Mouse (Mus musculus) MEL (cell line): ENCODE data around the gene Apopt1. TPM values are rescaled to one million over a fixed set of nuclear protein-coding genes. Genes with fewer than 3 reads are reported as not detected.
A peak's percentile ranks its signal among the peaks of the same experiment; 100 is the strongest.

ENCODE experiments used
- DNase-seq: peaks from one replicate; pipeline ENCODE4 v3.0.0; 2011; ENCODE audit warnings: low read depth, low spot score
- H3K27ac ChIP-seq: 2 replicates; pipeline ENCODE4 v1.5.1; 2012; ENCODE audit warnings: low read depth, mild to moderate bottlenecking, control low read depth, low read length, moderate library complexity; ENCODE audit not compliant: control insufficient read depth
- H3K27me3 ChIP-seq, 2 experiments: fragments of 150-350 bp in 1 of 2; sonication (generic) in 1 of 2; 2 replicates each; pipeline ENCODE4 v1.6.1; 2012; ENCODE audit warnings: low read length in 2 of 2, mild to moderate bottlenecking in 2 of 2, improper control_type of control experiment in 1 of 2, moderate library complexity in 1 of 2; ENCODE audit not compliant: insufficient read depth in 2 of 2, control insufficient read depth in 1 of 2
- H3K36me3 ChIP-seq, 2 experiments: 2 replicates each; pipeline ENCODE4 v1.6.1; 2012 to 2014; ENCODE audit warnings: low read length in 2 of 2, improper control_type of control experiment in 1 of 2, inconsistent platforms in 1 of 2, mild to moderate bottlenecking in 1 of 2; ENCODE audit not compliant: insufficient read depth in 2 of 2, control insufficient read depth in 1 of 2
- H3K4me1 ChIP-seq, 2 experiments: fragments of 150-350 bp in 1 of 2; sonication (generic) in 1 of 2; 2 replicates each; pipeline ENCODE4 v1.6.1; 2012; ENCODE audit warnings: low read length in 2 of 2, improper control_type of control experiment in 1 of 2, mild to moderate bottlenecking in 1 of 2; ENCODE audit not compliant: insufficient read depth in 2 of 2, control insufficient read depth in 1 of 2
- H3K4me3 ChIP-seq, 2 experiments: fragments of 150-350 bp in 1 of 2; sonication (generic) in 1 of 2; 2 replicates each; pipeline ENCODE4 v1.5.1; 2012; ENCODE audit warnings: low read depth in 2 of 2, low read length in 2 of 2, mild to moderate bottlenecking in 2 of 2, moderate library complexity in 2 of 2, control low read depth in 1 of 2, improper control_type of control experiment in 1 of 2; ENCODE audit not compliant: control insufficient read depth in 1 of 2, insufficient read depth in 1 of 2
- H3K79me2 ChIP-seq: 2 replicates; pipeline ENCODE4 v1.6.1; 2012; ENCODE audit warnings: mild to moderate bottlenecking, low read length, moderate library complexity; ENCODE audit not compliant: control insufficient read depth, poor library complexity, insufficient read depth
- H3K9ac ChIP-seq: 2 replicates; pipeline ENCODE4 v1.6.1; 2012; ENCODE audit warnings: low read depth, mild to moderate bottlenecking, control low read depth, low read length, moderate library complexity; ENCODE audit not compliant: control insufficient read depth, poor library complexity, severe bottlenecking
- H3K9me3 ChIP-seq: fragments of 150-350 bp; sonication (generic); replicated peaks from 2 replicates; pipeline ENCODE4 v1.6.1; 2012; ENCODE audit warnings: mild to moderate bottlenecking, low read length, improper control_type of control experiment, moderate library complexity; ENCODE audit not compliant: insufficient read depth
- BHLHE40 ChIP-seq: IDR thresholded peaks from 2 replicates; pipeline ENCODE4 v1.6.1; 2012; ENCODE audit warnings: low read depth, mild to moderate bottlenecking, inconsistent platforms, low read length, improper control_type of control experiment, borderline replicate concordance
- CHD1 ChIP-seq: IDR thresholded peaks from 2 replicates; pipeline ENCODE4 v1.6.1; 2012; ENCODE audit warnings: low read depth, mild to moderate bottlenecking, inconsistent platforms, low read length, improper control_type of control experiment
- CTCF ChIP-seq, 3 experiments: IDR thresholded peaks in 2 of 3; conservative IDR thresholded peaks in 1 of 3; 2 replicates each; pipeline ENCODE4 v1.5.1; 2011 to 2012; ENCODE audit warnings: low read length in 3 of 3, low read depth in 2 of 3, mild to moderate bottlenecking in 2 of 3, improper control_type of control experiment in 1 of 3, inconsistent platforms in 1 of 3, mixed read lengths in 1 of 3, moderate library complexity in 1 of 3; ENCODE audit not compliant: control insufficient read depth in 1 of 3, insufficient read depth in 1 of 3, poor library complexity in 1 of 3, severe bottlenecking in 1 of 3
- E2F4 ChIP-seq: IDR thresholded peaks from 2 replicates; pipeline ENCODE4 v1.6.1; 2011; ENCODE audit warnings: low read depth, low read length, improper control_type of control experiment, borderline replicate concordance
- EP300 ChIP-seq, 2 experiments: IDR thresholded peaks; 2 replicates each; pipeline ENCODE4 v1.6.1; 2011; ENCODE audit warnings: improper control_type of control experiment in 2 of 2, low read length in 2 of 2, low read depth in 1 of 2, mild to moderate bottlenecking in 1 of 2
- ETS1 ChIP-seq: IDR thresholded peaks from 2 replicates; pipeline ENCODE4 v1.6.1; 2012; ENCODE audit warnings: low read depth, mild to moderate bottlenecking, inconsistent platforms, low read length, improper control_type of control experiment, moderate library complexity
- GATA1 ChIP-seq: IDR thresholded peaks from 2 replicates; pipeline ENCODE4 v1.6.1; 2011; ENCODE audit warnings: low read depth, low read length, improper control_type of control experiment
- HCFC1 ChIP-seq: IDR thresholded peaks from 2 replicates; pipeline ENCODE4 v1.6.1; 2012; ENCODE audit warnings: low read depth, mild to moderate bottlenecking, inconsistent platforms, low read length, improper control_type of control experiment, moderate library complexity
- JUND ChIP-seq: IDR thresholded peaks from 2 replicates; pipeline ENCODE4 v1.6.1; 2011; ENCODE audit warnings: low read depth, mild to moderate bottlenecking, improper control_type of control experiment, low read length
- MAX ChIP-seq: IDR thresholded peaks from 2 replicates; pipeline ENCODE4 v1.6.1; 2011; ENCODE audit warnings: low read length, improper control_type of control experiment
- MAZ ChIP-seq: IDR thresholded peaks from 2 replicates; pipeline ENCODE4 v1.6.1; 2012; ENCODE audit warnings: low read depth, mild to moderate bottlenecking, inconsistent platforms, low read length, improper control_type of control experiment
- MEF2A ChIP-seq: IDR thresholded peaks from 2 replicates; pipeline ENCODE4 v1.6.1; 2014; ENCODE audit warnings: low read depth, mild to moderate bottlenecking, inconsistent platforms, low read length, improper control_type of control experiment; ENCODE audit not compliant: poor library complexity, insufficient replicate concordance, severe bottlenecking; ENCODE audit errors: extremely low read depth
- MXI1 ChIP-seq: IDR thresholded peaks from 2 replicates; pipeline ENCODE4 v1.6.1; 2011; ENCODE audit warnings: mild to moderate bottlenecking, low read depth, low read length, improper control_type of control experiment
- MYB ChIP-seq: IDR thresholded peaks from 2 replicates; pipeline ENCODE4 v1.6.1; 2011; ENCODE audit warnings: mild to moderate bottlenecking, low read depth, low read length, improper control_type of control experiment
- POLR2A ChIP-seq, 2 experiments: IDR thresholded peaks; 2 replicates each; pipeline ENCODE4 v1.6.1; 2011 to 2012; ENCODE audit warnings: low read length in 2 of 2, mild to moderate bottlenecking in 2 of 2, control low read depth in 1 of 2, improper control_type of control experiment in 1 of 2, low read depth in 1 of 2, moderate library complexity in 1 of 2; ENCODE audit not compliant: control insufficient read depth in 1 of 2, insufficient read depth in 1 of 2, poor library complexity in 1 of 2
- POLR2AphosphoS2 ChIP-seq: IDR thresholded peaks from 2 replicates; pipeline ENCODE4 v1.6.1; 2011; ENCODE audit warnings: low read length, improper control_type of control experiment
- POLR2AphosphoS5 ChIP-seq: IDR thresholded peaks from 2 replicates; pipeline ENCODE4 v1.6.1; 2012; ENCODE audit warnings: low read depth, borderline replicate concordance, mild to moderate bottlenecking, inconsistent platforms, low read length, moderate library complexity, mixed read lengths
- RAD21 ChIP-seq: IDR thresholded peaks from 2 replicates; pipeline ENCODE4 v1.6.1; 2011; ENCODE audit warnings: mild to moderate bottlenecking, low read depth, low read length, improper control_type of control experiment
- SIN3A ChIP-seq: IDR thresholded peaks from 2 replicates; pipeline ENCODE4 v1.6.1; 2012; ENCODE audit warnings: low read length, improper control_type of control experiment, inconsistent platforms
- TAL1 ChIP-seq: IDR thresholded peaks from 2 replicates; pipeline ENCODE4 v1.6.1; 2012; ENCODE audit warnings: mild to moderate bottlenecking, inconsistent platforms, low read length, moderate library complexity, mixed read lengths
- TBP ChIP-seq: IDR thresholded peaks from 2 replicates; pipeline ENCODE4 v1.8.0; 2011; ENCODE audit warnings: low read depth, low read length, improper control_type of control experiment
- TCF12 ChIP-seq: IDR thresholded peaks from 2 replicates; pipeline ENCODE4 v1.6.1; 2014; ENCODE audit warnings: low read depth, mild to moderate bottlenecking, inconsistent platforms, low read length, improper control_type of control experiment, moderate library complexity
- UBTF ChIP-seq: IDR thresholded peaks from 2 replicates; pipeline ENCODE4 v1.6.1; 2012; ENCODE audit warnings: low read depth, mild to moderate bottlenecking, inconsistent platforms, low read length, improper control_type of control experiment, moderate library complexity, borderline replicate concordance; ENCODE audit not compliant: insufficient read depth
- USF1 ChIP-seq: IDR thresholded peaks from 2 replicates; pipeline ENCODE4 v1.6.1; 2014; ENCODE audit warnings: low read depth, mild to moderate bottlenecking, inconsistent platforms, low read length, improper control_type of control experiment, moderate library complexity
- ZKSCAN1 ChIP-seq: IDR thresholded peaks from 2 replicates; pipeline ENCODE4 v1.6.1; 2012; ENCODE audit warnings: low read depth, mild to moderate bottlenecking, inconsistent platforms, low read length, improper control_type of control experiment, moderate library complexity
- polyA plus RNA-seq, 2 experiments: library from polyadenylated mRNA; stranded (reverse) in 1 of 2; unstranded in 1 of 2; fragments of >175 nt in 1 of 2; fragments of >200 nt in 1 of 2; gene quantifications; 2 replicates each; pipeline versions ENCODE4 v1.2.1 to v1.2.4; 2012; ENCODE audit warnings: low replicate concordance in 2 of 2, low read depth in 1 of 2; ENCODE audit not compliant: insufficient read length in 2 of 2, insufficient read depth in 1 of 2, missing spikeins in 1 of 2
- total RNA-seq: library from RNA; depleted of rRNA; stranded (reverse); fragments of 300-350 nt; gene quantifications from 2 replicates; pipeline ENCODE4 v1.2.3, GENCODE M21; 2012

The Apopt1 gene
- total and polyA plus RNA-seq, 3 experiments: 25.7 to 46.5 TPM; not detected in 1

DNA sequence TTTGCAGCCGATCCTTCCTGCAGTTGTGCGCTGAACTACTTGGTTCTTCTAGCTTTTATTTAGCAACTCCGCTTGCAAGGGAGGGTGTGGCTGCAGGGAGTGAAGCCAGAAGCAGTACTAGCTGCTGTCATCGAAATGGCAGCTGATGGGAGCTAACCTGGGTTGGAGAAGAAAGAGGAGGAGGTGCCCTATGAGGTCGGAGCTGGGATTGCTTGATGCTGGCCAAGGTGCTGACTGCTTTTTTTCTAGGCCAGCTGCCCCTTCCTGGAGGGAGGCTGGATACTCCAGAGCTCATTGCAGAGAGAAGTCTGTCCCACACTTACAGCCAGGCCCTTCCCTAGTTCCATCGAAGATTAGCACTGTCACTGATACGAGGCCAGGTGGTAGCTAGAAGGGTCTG lies 34.1 kb upstream of the Apopt1 start:
- Histone ChIP-seq H3K9ac (peak overlapping the region; percentile 91), H3K4me1 (peaks cover 8 to 17% of the 10 kb centered on the region in 2 experiments), H3K27ac (no peak overlapping the region), H3K4me3 (peak overlapping the region; percentile 84 to 93), H3K27me3 (no peaks in the 10 kb centered on the region), H3K9me3 (no peaks in the 10 kb centered on the region), H3K79me2 (peaks cover 25% of the 10 kb centered on the region), H3K36me3 (peaks cover 0 to 12% of the 10 kb centered on the region in 2 experiments; a peak in 2 of 4 replicates)
- DNase-seq: peak; percentile 58
- TF ChIP-seq GATA1: no peak
- TF ChIP-seq MYB: no peak
- TF ChIP-seq CTCF (IDR thresholded peaks at IDR 0.05 in 2 of 3, conservative IDR thresholded peaks at IDR 0.05 in 1 of 3; ENCODE audit: control insufficient read depth in 1 of 3, insufficient read depth in 1 of 3, low read depth in 2 of 3, low read length in 3 of 3, poor library complexity in 1 of 3, severe bottlenecking in 1 of 3): no peak
- no peak for TF ChIP-seq BHLHE40
- TF ChIP-seq EP300 (IDR thresholded peaks at IDR 0.05; ENCODE audit: low read depth in 1 of 2, low read length in 2 of 2): no peak
- TF ChIP-seq CHD1: no peak
- TF ChIP-seq E2F4: no peak
- peak; percentile 71 for TF ChIP-seq SIN3A
- TF ChIP-seq MXI1: peak; percentile 56; the same call in 1 of the 2 replicates
- TF ChIP-seq HCFC1: no peak
- TF ChIP-seq POLR2A (IDR thresholded peaks at IDR 0.05; ENCODE audit: control insufficient read depth in 1 of 2, insufficient read depth in 1 of 2, low read depth in 1 of 2, low read length in 2 of 2, poor library complexity in 1 of 2): no peak
- TF ChIP-seq MAX: no peak
- no peak for TF ChIP-seq UBTF
- TF ChIP-seq POLR2AphosphoS5: no peak
- TF ChIP-seq MEF2A: no peak
- no peak for TF ChIP-seq POLR2AphosphoS2

DNA sequence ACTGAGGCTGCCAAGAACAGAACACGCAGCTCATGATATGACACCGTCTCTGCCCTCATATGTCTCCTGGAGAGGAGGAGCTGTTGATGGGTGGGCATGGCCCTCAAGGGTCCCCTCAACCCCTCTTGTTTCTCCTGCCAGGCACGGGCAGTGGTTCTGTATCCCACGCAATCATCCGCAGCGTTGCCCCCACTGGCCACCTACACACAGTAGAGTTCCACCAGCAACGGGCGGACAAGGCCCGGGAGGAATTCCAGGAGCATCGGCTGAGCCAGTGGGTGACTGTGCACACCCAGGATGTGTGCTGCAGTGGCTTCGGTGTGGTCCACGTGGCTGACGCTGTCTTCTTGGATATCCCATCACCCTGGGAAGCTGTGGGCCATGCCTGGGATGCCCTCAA lies 32.4 kb upstream of the Apopt1 start:
- peaks cover 25% of the 10 kb centered on the region for H3K79me2 ChIP-seq
- peaks cover 4 to 11% of the 10 kb centered on the region in 2 experiments; a peak in 3 of 4 replicates for H3K4me1 ChIP-seq
- H3K36me3 ChIP-seq: peaks cover 0 to 6% of the 10 kb centered on the region in 2 experiments; a peak in 2 of 4 replicates
- H3K27me3 ChIP-seq: no peaks in the 10 kb centered on the region
- H3K27ac ChIP-seq: no peak overlapping the region
- TF ChIP-seq TBP (no peak), POLR2AphosphoS2 (no peak), MAZ (no peak), MAX (no peak), ETS1 (no peak), JUND (no peak), USF1 (no peak), UBTF (no peak), POLR2AphosphoS5 (no peak), HCFC1 (no peak), GATA1 (no peak), ZKSCAN1 (no peak), CHD1 (no peak), RAD21 (no peak), MXI1 (no peak), TAL1 (no peak), TCF12 (no peak)
- H3K9ac ChIP-seq: no peak overlapping the region
- DNase-seq: no peak
- H3K9me3 ChIP-seq: no peaks in the 10 kb centered on the region
- no peak overlapping the region for H3K4me3 ChIP-seq
